Mouse (Mus musculus) embryonic facial prominence, embryonic 15.5 days (tissue): ENCODE results near the gene Cybrd1. TPM values are rescaled to one million over a fixed set of nuclear protein-coding genes. Genes with fewer than 3 reads are reported as not detected.

ENCODE experiments used
- ATAC-seq: fragments of 200-750 bp; cut with Nextera tagmentation; 2 replicates; pipeline ENCODE4 v1.8.0; 2017; ENCODE audit warnings: low read depth, moderate TSS enrichment; ENCODE audit not compliant: insufficient number of reproducible peaks, low FRiP score, low TSS enrichment
- H3K27ac ChIP-seq: fragments of 300-500 bp; sonication (generic); replicated peaks from 2 replicates; pipeline ENCODE4 v1.5.1; 2015; ENCODE audit warnings: mild to moderate bottlenecking, inconsistent platforms
- H3K27me3 ChIP-seq: fragments of 300-500 bp; sonication (generic); 2 replicates; pipeline ENCODE4 v1.6.1; 2015; ENCODE audit warnings: inconsistent platforms
- H3K36me3 ChIP-seq: fragments of 300-500 bp; sonication (generic); 2 replicates; pipeline ENCODE4 v1.6.1; 2015; ENCODE audit warnings: mild to moderate bottlenecking, inconsistent platforms
- H3K4me1 ChIP-seq: fragments of 300-500 bp; sonication (generic); 2 replicates; pipeline ENCODE4 v1.6.1; 2015; ENCODE audit warnings: inconsistent platforms
- H3K4me2 ChIP-seq: fragments of 300-500 bp; sonication (generic); replicated peaks from 2 replicates; pipeline ENCODE4 v1.6.1; 2015; ENCODE audit warnings: mild to moderate bottlenecking, inconsistent platforms
- H3K4me3 ChIP-seq: fragments of 300-500 bp; sonication (generic); replicated peaks from 2 replicates; pipeline ENCODE4 v1.5.1; 2015; ENCODE audit warnings: mild to moderate bottlenecking, inconsistent platforms
- H3K9ac ChIP-seq: fragments of 300-500 bp; sonication (generic); 2 replicates; pipeline ENCODE4 v1.6.1; 2015; ENCODE audit warnings: inconsistent platforms
- H3K9me3 ChIP-seq: fragments of 300-500 bp; sonication (generic); replicated peaks from 2 replicates; pipeline ENCODE4 v1.6.1; 2016; ENCODE audit warnings: inconsistent platforms
- WGBS: fragments of 180-500 bp; shearing (Covaris S2); methylation state at CpG from one replicate; pipeline ENCODE4 v1.1.7; 2015; 5-methylcytosine and 5-hydroxymethylcytosine counted together
- polyA plus RNA-seq: library from polyadenylated mRNA; unstranded; fragments of >200 nt; fragmentation: Nextera tagmentation; extraction: Ambion mirVana; gene quantifications from 2 replicates; pipeline ENCODE4 v1.2.1, GENCODE M21; 2015

Gene Cybrd1
- polyA plus RNA-seq, 1 experiment from 2014 or later = 6.9 TPM

GRCm38 (mm10) chr2:71176329-71177249 lies 58.9 kb downstream of the Cybrd1 start:
- 56% methylated on average over 9 of the region's 9 CpGs for WGBS
- Histone ChIP-seq H3K27ac (no peak overlapping the region), H3K9ac (no peak overlapping the region), H3K36me3 (no peaks in the 10 kb centered on the region), H3K4me3 (no peak overlapping the region), H3K4me2 (no peak overlapping the region), H3K9me3 (no peaks in the 10 kb centered on the region), H3K4me1 (0 out of 2 replicates have a peak, but pooled peaks cover 5% of the 10 kb centered on the region), H3K27me3 (no peaks in the 10 kb centered on the region)
- ATAC-seq = no peak

GRCm38 (mm10) chr2:71177250-71177615 lies 59.5 kb downstream of the Cybrd1 start:
- no peak for ATAC-seq
- Histone ChIP-seq H3K4me2 (no peak overlapping the region), H3K27ac (no peak overlapping the region), H3K4me1 (0 out of 2 replicates have a peak, but pooled peaks cover 5% of the 10 kb centered on the region), H3K27me3 (no peaks in the 10 kb centered on the region), H3K4me3 (no peak overlapping the region), H3K36me3 (no peaks in the 10 kb centered on the region), H3K9me3 (no peaks in the 10 kb centered on the region), H3K9ac (no peak overlapping the region)
- WGBS = 60% methylated on average over 1 of the region's 1 CpGs

GRCm38 (mm10) chr2:71177760-71178159 lies 60.0 kb downstream of the Cybrd1 start:
- 96% methylated on average over 1 of the region's 1 CpGs for WGBS
- no peaks in the 10 kb centered on the region for H3K9me3 ChIP-seq
- ATAC-seq = no peak

GRCm38 (mm10) chr2:71179716-71180115 lies 62.0 kb downstream of the Cybrd1 start:
- Histone ChIP-seq H3K9me3 (no peaks in the 10 kb centered on the region), H3K27me3 (no peaks in the 10 kb centered on the region), H3K4me1 (0 out of 2 replicates have a peak, but pooled peaks cover 5% of the 10 kb centered on the region), H3K4me3 (no peak overlapping the region), H3K36me3 (no peaks in the 10 kb centered on the region), H3K9ac (no peak overlapping the region), H3K4me2 (no peak overlapping the region), H3K27ac (no peak overlapping the region)
- 87% methylated on average over 10 of the region's 10 CpGs for WGBS
- no peak for ATAC-seq

More at GRCm38 (mm10) chr2:71177760-71178159, 60.0 kb downstream of the Cybrd1 start:
- H3K36me3 ChIP-seq = no peaks in the 10 kb centered on the region
- no peak overlapping the region for H3K9ac ChIP-seq
- H3K27me3 ChIP-seq = no peaks in the 10 kb centered on the region
- H3K4me1 ChIP-seq = 0 out of 2 replicates have a peak, but pooled peaks cover 5% of the 10 kb centered on the region
- H3K4me2 ChIP-seq = no peak overlapping the region
- H3K4me3 ChIP-seq = no peak overlapping the region
- H3K27ac ChIP-seq = no peak overlapping the region

GRCm38 (mm10) chr2:71180566-71181217 lies 63.0 kb downstream of the Cybrd1 start:
- 44% methylated on average over 8 of the region's 8 CpGs for WGBS
- Histone ChIP-seq H3K4me3 (no peak overlapping the region), H3K4me2 (no peak overlapping the region), H3K9me3 (no peaks in the 10 kb centered on the region), H3K4me1 (0 out of 2 replicates have a peak, but pooled peaks cover 5% of the 10 kb centered on the region), H3K27ac (no peak overlapping the region), H3K9ac (no peak overlapping the region), H3K36me3 (no peaks in the 10 kb centered on the region), H3K27me3 (no peaks in the 10 kb centered on the region)
- no peak for ATAC-seq

GRCm38 (mm10) chr2:71187950-71188349 lies 70.2 kb downstream of the Cybrd1 start:
- Histone ChIP-seq H3K9me3 (no peaks in the 10 kb centered on the region), H3K9ac (no peak overlapping the region), H3K27ac (no peak overlapping the region), H3K4me1 (peaks cover 14% of the 10 kb centered on the region), H3K36me3 (no peaks in the 10 kb centered on the region), H3K4me2 (no peak overlapping the region), H3K4me3 (no peak overlapping the region), H3K27me3 (no peaks in the 10 kb centered on the region)
- WGBS = 73% methylated on average over 3 of the region's 3 CpGs
- no peak for ATAC-seq

- WGBS = 48% methylated on average over 2 of the region's 2 CpGs
Observed at GRCm38 (mm10) chr2:71188861-71189260, 71.1 kb downstream of the Cybrd1 start.

GRCm38 (mm10) chr2:71191391-71192194 lies 73.9 kb downstream of the Cybrd1 start:
- no peak overlapping the region for H3K27ac ChIP-seq
- peaks cover 14% of the 10 kb centered on the region for H3K4me1 ChIP-seq
- H3K9ac ChIP-seq = no peak overlapping the region
- H3K9me3 ChIP-seq = no peaks in the 10 kb centered on the region
- 14% methylated on average over 16 of the region's 16 CpGs for WGBS
- no peak for ATAC-seq
- peak overlapping the region; percentile 33 for H3K4me2 ChIP-seq
- no peaks in the 10 kb centered on the region for H3K27me3 ChIP-seq
- peak overlapping the region; percentile 15 for H3K4me3 ChIP-seq
- no peaks in the 10 kb centered on the region for H3K36me3 ChIP-seq

More at GRCm38 (mm10) chr2:71188861-71189260, 71.1 kb downstream of the Cybrd1 start:
- Histone ChIP-seq H3K36me3 (no peaks in the 10 kb centered on the region), H3K9me3 (no peaks in the 10 kb centered on the region), H3K4me2 (no peak overlapping the region), H3K9ac (no peak overlapping the region), H3K27ac (no peak overlapping the region), H3K27me3 (no peaks in the 10 kb centered on the region), H3K4me1 (peaks cover 14% of the 10 kb centered on the region), H3K4me3 (no peak overlapping the region)
- no peak for ATAC-seq

GRCm38 (mm10) chr2:71192195-71192807 lies 74.6 kb downstream of the Cybrd1 start:
- peak overlapping the region; percentile 15; the same call in 1 of the 2 replicates for H3K4me3 ChIP-seq
- no peaks in the 10 kb centered on the region for H3K9me3 ChIP-seq
- 24% methylated on average over 17 of the region's 17 CpGs for WGBS
- no peak overlapping the region for H3K9ac ChIP-seq
- no peaks in the 10 kb centered on the region for H3K36me3 ChIP-seq
- peak; percentile 63; the same call in 1 of the 2 replicates for ATAC-seq
- H3K4me2 ChIP-seq = peak overlapping the region; percentile 33
- peaks cover 14% of the 10 kb centered on the region for H3K4me1 ChIP-seq
- H3K27me3 ChIP-seq = no peaks in the 10 kb centered on the region
- H3K27ac ChIP-seq = no peak overlapping the region
